Mouse (Mus musculus): ENCODE measurements around the gene Fcgr2b. TPM values are rescaled to one million over a fixed set of nuclear protein-coding genes. Genes with fewer than 3 reads are reported as not detected.

Gene Fcgr2b
- total RNA-seq, 2 experiments from 2014 or later: 12.4 to 22.3 TPM

DNA sequence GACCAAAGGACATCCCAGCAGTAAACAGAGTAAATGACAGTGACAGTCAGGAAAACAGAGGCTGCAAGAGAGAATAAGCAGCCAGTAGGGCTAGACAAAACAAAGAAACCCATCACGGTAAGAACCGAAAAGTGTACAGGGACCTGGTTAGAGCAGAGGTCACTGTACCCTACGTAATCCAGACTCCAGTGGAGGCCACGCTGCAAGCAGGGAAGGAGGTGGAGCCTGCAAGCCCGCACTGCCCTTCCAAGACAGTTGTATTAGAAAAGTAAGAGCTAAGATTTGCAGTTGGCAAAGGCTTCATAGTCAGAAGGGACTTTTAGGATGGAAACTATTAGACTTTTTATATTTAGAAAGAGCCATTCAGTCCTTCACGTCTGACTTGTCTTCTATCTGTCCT lies 49.4 kb downstream of the Fcgr2b start:
- DNase-seq: no peak

GRCm38 (mm10) chr1:170924485-170924884 lies 51.9 kb downstream of the Fcgr2b start:
- no peak for DNase-seq

DNA sequence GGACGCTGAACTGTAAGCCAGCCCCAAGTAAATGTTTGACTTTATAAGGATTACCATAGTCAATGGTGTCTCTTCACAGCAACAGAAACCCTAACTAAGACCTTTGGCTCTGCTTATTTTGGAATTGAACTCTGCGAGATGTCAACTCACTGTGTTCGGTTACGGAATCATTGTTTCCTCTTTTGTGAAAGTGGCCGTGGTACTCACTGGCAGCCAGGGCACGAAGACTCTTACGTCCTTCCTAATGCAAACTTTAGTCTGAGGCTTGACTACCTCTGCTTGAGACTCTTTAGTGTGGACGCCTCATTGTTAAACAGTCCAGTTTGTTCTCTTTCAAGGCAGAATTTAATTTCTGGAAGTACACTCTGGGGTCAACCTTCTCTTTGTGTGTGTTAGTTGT lies 57.0 kb downstream of the Fcgr2b start:
- no peak for DNase-seq

DNA sequence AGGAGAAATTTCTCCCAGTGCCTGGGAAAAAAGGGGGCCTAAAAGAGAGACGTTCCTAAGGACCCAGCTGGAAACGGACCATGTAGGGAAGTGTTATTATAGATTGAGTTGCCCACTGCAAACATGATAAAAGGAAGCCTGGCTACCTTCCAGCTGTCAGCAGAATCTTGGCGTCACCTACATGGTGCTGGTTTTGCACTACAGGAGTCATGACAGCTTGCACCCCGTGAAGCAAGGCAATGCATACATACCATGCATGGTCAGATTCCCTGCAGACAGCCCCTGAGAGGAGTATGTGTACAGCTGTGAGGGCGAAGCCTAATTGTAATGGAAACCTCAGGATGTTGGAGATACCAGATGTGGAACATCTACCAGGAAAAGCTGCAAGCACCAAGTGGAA lies 60.7 kb downstream of the Fcgr2b start:
- no peak for DNase-seq

- no peak for DNase-seq
These were observed 63.3 kb downstream of the Fcgr2b start, which contains the start of gene Fcrlb for GRCm38 (mm10) chr1:170912891-170913615. TSS of gene Fcrlb (minus strand) at chr1:170912941.

DNA sequence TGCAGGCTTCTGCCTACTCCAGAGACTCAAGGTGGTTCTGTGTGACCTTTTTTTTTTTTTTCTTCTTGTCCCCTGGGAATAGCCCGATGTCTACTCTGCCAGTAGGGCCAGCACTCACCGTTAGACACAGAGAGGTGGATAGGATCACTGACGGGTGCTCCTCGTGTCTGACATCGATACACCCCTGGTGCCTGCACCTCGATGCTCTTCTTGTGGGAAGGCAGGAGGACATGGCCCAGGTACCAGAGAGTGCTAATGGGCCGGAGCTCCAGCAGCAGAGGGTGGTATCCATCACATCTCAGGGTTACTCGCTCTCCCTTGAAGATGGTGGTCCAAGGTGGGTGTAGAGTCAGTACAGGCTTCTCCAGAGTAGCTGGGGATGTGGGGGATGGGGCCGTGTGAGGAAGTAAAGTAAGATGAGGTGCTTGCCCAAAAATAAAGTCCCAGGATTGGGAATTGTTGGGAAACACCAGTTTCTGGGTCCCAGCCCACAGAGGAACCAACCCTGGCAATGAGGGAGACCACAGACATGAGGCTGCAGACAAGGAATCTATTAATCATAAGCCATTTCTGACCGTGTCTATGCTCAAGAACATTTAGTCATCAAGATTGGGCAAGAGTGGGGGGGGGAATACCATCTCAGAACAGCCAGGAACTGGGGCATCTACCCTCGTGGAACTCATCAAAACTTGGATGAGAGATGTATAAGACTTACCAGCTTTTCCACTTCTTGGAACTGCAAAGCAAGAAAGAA lies 64.3 kb downstream of the Fcgr2b start:
- DNase-seq: no peak

Other genes starting within 250 kb of the Fcgr2b start
- gene Atf6, start 108.8 kb downstream of the Fcgr2b start, total RNA-seq (2021): 10 to 100 TPM; 26.1 to 27.6 TPM
- under 1 TPM; 0.45 to 0.76 TPM for gene Gm26620, start 91.5 kb downstream of the Fcgr2b start, total RNA-seq (2021)
- gene Dusp12, start 91.0 kb downstream of the Fcgr2b start, total RNA-seq (2021): 10 to 100 TPM; 14.0 to 17.7 TPM
- gene Fcrlb, start 63.6 kb downstream of the Fcgr2b start, total RNA-seq (2021): under 1 TPM in 1 of 2 experiments, not detected in 1; 0.24 TPM
- 1 to 10 TPM; 3.0 to 3.2 TPM for gene Fcrla, start 49.0 kb downstream of the Fcgr2b start, total RNA-seq (2021)
- gene Fcgr4, start 42.4 kb upstream of the Fcgr2b start, total RNA-seq (2021): 1 to 10 TPM in 1 of 2 experiments, under 1 TPM in 1; 0.85 to 1.2 TPM
- 10 to 100 TPM in 1 of 2 experiments, 1 to 10 TPM in 1; 9.8 to 10.4 TPM for gene Fcgr3, start 88.4 kb upstream of the Fcgr2b start, total RNA-seq (2021)
- 1 to 10 TPM in 1 of 2 experiments, under 1 TPM in 1; 0.51 to 1.3 TPM for gene Cfap126, start 137.4 kb upstream of the Fcgr2b start, total RNA-seq (2021)
- 100 to 1,000 TPM; 746 to 845 TPM for gene Sdhc, start 174.1 kb upstream of the Fcgr2b start, total RNA-seq (2021)
- gene Mpz, start 174.2 kb upstream of the Fcgr2b start, total RNA-seq (2021): 10 to 100 TPM; 10.1 to 20.4 TPM
- gene Pcp4l1, start 219.7 kb upstream of the Fcgr2b start, total RNA-seq (2021): 10 to 100 TPM; 28.0 to 30.7 TPM
- 10 to 100 TPM; 13.4 to 29.4 TPM for gene Nr1i3, start 237.4 kb upstream of the Fcgr2b start, total RNA-seq (2021)
- gene Tomm40l, start 246.0 kb upstream of the Fcgr2b start, total RNA-seq (2021): 10 to 100 TPM; 46.9 to 58.1 TPM
- gene Apoa2, start 248.5 kb upstream of the Fcgr2b start, total RNA-seq (2021): 1,000 to 10,000 TPM; 1,052 to 2,650 TPM

Measured in adrenal gland, postnatal 10 days (tissue).